Mouse (Mus musculus) lung, postnatal 4 days (tissue): ENCODE data around the gene Ccdc82.

ENCODE experiments used
- DNase-seq, 2 experiments: peaks; one replicate each; pipeline ENCODE4 v3.0.0; 2021

The Ccdc82 gene

DNA sequence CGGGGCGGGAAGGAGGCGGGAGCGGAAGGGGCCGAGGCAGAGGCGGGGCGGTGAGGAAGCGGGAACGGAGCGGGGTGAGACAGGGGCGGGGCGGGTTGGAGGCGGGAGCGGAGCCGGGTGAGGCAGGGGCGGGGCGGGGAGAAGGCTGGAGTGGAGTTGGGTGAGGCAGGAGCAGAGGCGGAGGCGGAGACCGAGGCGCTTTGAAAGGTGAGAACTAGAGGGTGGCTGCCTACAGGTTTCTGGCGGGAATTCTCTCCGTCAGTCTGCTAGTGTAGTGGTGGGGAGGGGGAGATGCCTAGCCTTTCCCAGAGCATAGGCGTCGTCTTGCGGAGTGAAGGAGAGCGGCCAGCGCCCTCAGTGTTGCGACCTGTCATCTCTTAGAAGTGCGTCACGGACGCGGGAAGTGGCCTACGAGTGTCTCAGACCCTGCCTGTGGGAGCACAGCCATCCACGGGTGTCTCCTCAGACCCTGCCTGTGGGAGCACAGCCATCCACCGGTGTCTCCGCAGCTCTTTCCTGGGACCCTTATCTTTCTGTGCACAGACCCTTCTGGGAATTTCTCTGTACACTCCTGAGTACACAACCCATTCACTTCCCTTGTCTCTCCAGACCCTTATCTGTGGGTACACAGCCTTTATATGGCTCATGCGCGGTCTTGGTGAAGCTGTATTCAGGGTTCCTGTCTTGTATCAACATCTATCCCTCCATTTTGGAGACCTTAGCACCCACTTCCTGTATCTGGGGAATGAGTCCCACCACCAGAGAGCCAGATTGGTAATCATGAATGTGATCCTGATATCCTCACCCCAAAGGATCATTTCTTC, at the start of gene Ccdc82:
Gene Ccdc82 (plus strand): TSS at position 141 of the 824 bp plus-strand sequence.
- DNase-seq: peak; percentile 93 to 95

GRCm38 (mm10) chr9:13200079-13200478, 46.7 kb upstream of the Ccdc82 start:
- no peak for DNase-seq

DNA sequence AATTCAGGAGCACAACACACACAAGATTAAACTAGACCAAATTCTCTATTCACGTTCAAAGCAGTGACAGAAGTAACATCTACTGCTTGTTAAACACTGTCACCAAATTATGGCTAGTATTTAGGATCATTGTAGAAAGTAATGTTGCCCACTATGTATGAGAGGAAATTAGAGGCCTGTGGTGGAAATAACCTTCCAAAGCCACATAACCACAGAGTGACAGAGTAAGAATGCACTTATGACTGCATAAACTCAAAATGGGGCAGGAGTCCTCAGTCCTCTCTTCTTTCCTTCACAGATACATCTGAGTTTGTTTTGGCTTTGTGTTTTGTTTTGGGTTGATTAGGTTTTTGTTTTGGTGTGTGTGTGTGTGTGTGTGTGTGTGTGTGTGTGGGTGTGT, 43.6 kb upstream of the Ccdc82 start:
- no peak for DNase-seq

DNA sequence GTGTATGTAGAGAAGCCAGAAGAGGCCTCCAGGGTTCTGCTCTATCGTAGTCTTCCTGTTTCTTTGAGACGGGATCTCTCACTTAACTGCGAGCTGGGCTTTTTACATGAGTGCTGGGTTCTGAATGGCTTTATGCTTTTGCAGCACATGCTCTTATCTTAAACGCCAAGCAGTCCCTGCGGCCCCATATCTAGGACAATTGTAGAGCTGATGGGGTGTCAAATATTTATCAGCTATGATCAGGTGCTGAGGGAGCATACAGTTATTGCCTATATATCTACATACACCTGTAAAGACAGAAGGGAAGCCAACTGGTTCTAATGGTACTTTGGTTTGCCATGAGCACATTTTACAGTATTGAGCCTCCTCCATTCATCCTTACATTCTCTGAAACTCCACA, 43.1 kb upstream of the Ccdc82 start:
- DNase-seq: no peak

GRCm38 (mm10) chr9:13206369-13206768, 40.4 kb upstream of the Ccdc82 start:
- no peak for DNase-seq

DNA sequence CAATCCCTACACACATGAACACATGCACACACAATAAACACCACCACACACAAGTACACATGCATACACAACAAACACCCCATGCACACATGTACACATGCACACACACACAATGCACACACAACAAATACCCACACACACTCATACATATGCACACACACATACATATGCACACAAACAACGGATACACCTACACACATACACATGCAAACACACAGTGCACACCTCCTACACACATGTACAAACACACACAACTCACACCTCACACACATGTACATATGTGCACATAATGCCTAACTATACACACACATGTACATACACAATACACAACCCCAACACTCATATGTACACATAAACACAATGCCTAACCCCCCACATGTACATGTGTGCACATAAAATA, 20.9 kb upstream of the Ccdc82 start:
- DNase-seq: no peak

- no peak for DNase-seq
Measured at GRCm38 (mm10) chr9:13230553-13230952, 16.2 kb upstream of the Ccdc82 start.

GRCm38 (mm10) chr9:13231545-13232216, 15.1 kb upstream of the Ccdc82 start:
- peak in 1 of 2 experiments; percentile 22 for DNase-seq

DNA sequence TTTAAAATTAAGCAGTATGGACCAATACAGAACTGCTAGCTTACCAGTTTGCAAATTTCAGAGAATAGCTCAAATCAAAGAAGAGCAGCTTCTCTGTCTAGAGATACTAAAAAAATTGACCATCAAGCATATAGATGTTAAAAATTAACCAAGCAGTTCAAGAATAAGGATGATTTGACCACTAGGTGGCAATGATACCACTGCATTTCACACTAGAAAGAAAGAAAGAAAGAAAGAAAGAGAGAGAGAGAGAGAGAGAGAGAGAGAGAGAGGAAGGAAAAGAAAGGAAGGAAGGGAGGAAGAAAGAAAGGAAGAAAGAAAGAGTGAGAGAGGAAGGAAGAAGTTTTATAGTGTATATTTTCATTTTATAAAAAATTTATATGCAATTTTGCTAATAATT, 4.4 kb upstream of the Ccdc82 start:
- no peak for DNase-seq

GRCm38 (mm10) chr9:13245481-13245880, 1.3 kb upstream of the Ccdc82 start, which contains the start of gene Jrkl:
Jrkl (minus strand) TSS chr9:13245829.
- DNase-seq: peak; percentile 38 to 56

GRCm38 (mm10) chr9:13248104-13248503, 1.3 kb downstream of the Ccdc82 start:
- DNase-seq: no peak

GRCm38 (mm10) chr9:13251251-13251650, 4.5 kb downstream of the Ccdc82 start:
- DNase-seq: no peak

- no peak for DNase-seq
Measured at GRCm38 (mm10) chr9:13256726-13257125, 10.0 kb downstream of the Ccdc82 start.

DNA sequence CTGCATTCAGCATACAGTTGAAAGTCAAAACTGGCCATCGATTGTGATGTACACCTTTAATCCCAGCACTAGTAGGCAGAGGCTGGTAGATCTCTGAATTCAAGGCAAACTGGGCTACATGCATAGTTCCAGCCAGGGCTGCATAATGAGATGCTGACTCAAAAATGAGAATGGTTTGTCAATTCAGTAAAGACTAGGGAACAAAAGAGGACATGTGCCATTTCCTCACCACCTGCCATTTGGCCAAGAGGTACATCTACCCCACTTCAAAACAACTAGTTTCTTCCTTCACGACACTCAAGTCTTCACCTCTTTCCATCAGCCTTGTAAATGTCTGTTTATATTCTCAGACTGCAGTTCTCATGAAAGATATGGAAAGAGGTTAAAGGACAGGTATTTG, 11.4 kb downstream of the Ccdc82 start:
- DNase-seq: no peak

GRCm38 (mm10) chr9:13260980-13261379, 14.2 kb downstream of the Ccdc82 start:
- no peak for DNase-seq

DNA sequence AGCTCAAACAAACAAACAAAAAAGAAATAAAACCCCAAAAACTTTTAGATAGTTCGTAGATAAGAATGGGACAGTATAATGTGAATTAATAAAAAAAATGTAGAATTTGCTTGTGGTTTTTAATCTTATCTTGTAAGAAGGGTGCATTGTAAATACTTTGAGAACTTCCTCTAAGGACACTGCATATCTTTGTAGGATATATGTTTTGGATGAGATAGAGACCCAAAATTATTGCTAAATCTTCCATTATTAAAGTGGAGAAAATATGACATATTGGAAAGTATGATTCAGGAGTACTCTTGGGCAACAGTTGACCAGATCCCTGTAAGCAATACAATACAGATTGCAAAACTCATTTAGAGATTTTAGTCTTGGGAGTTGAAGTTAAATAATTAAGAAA, 26.5 kb downstream of the Ccdc82 start:
- DNase-seq: no peak

GRCm38 (mm10) chr9:13287482-13287881, 40.7 kb downstream of the Ccdc82 start:
- no peak for DNase-seq

DNA sequence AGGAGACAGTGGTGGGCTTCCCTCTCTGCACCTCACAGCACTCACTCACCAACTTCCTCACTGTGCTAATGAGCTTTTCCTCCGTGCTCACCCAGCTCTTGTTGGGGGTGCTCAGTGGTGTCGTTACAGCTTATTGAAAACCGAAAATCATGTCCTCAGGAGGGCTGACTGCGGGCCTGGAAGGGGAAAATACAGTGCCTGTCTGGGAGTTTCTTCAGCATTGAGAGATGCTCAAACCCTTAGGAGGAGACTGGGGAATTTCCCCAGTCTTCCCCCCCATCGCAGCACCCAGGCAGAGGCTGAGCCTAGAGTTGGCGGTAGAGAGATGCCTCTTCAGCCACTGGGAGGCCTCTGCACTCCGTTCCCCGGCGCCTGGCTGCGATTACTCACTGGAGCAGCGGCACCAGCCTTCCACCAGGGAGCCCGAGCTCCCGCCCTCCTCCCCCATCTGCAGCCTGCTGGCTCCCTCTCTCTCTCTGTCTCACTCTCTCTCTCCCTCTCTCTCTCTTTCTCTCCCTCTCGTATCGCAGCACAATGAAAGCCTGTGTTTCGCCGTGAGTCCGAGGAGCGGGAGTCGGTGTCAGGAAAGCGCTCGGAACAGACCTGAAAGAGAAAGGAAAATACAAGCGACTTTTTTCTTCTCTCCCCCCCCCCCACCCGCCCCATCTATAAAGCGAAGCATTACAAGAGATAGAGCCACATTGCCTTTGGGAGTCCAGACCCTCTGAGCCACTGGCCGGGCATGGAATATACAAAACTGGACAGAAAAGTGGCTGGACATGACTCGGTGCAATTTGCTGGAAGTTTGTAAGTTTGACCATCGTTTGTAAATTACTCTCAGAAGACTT, 49.7 kb downstream of the Ccdc82 start:
- DNase-seq: peak; percentile 92 to 95

DNA sequence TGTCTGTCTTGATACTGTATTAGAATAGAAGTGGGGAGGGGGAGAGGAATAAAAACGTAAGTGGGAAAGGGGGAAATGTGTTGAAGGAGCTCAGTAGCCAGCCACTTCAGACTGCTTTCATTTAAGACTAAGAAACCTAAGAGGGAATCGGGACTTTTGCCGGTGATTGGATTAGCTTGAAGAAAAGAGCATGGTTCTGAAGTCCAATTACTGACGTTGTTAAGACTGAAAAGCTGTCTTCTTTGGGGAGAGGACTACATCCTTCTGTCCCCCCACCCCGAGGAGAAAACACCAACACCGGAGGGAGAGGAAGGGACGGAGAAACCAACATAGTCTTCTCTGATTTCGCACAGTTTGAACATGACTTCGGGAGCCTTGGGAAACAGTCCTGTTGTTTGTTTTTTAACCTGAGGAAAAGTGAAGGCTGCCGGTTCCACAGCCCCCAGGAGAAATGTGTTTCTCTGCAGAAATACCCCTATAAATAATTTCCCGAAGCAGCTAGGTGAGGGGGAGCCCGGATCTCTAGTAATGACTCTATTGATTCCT, 50.4 kb downstream of the Ccdc82 start:
- no peak for DNase-seq

DNA sequence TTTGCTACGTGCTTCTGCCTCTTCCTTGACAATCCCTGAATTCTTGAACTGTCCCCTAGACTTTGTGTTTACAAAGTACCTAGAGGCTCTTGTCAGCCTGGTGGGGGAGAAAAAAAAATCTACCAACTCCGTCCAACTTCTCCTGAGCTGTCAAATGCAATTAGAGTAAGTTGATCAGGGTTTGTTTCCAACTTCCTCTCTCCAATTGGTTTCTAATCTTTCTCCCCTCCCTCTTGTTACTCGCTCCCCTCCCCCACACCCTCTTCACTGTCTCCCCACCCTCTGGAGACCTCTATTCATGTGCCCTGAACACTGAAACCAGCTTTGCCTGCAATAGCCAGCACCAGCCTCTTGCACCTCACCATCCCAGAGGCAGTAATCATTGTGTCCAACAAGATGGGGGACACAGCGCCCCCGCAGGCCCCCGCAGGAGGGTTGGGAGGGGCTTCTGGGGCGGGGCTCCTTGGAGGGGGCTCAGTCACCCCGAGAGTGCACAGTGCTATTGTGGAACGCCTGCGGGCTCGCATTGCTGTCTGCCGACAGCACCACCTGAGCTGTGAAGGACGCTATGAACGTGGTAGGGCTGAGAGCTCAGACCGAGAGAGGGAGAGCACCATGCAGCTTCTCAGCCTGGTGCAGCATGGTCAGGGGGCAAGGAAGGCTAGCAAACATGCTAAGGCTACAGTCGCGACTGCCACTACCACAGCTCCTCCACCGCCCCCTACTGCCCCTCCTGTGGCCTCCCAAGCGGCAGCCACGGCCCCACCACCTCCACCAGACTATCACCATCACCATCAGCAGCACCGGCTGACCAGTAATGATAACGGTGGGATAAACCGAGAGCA, 51.1 kb downstream of the Ccdc82 start, which contains the start of gene Maml2:
Gene Maml2 (plus strand): TSS at position 290 of the 845 bp plus-strand sequence.
- peak; percentile 80 to 83 for DNase-seq

GRCm38 (mm10) chr9:13298513-13298878, 51.7 kb downstream of the Ccdc82 start:
- DNase-seq: no peak

- no peak for DNase-seq
Measured at GRCm38 (mm10) chr9:13299190-13299589, 52.4 kb downstream of the Ccdc82 start.
